Mouse (Mus musculus) midbrain, embryonic 14.5 days (tissue): ENCODE measurements around the gene Nacc1. TPM values are rescaled to one million over a fixed set of nuclear protein-coding genes. Genes with fewer than 3 reads are reported as not detected.

Experiments used
- ATAC-seq: fragments of 200-750 bp; cut with Nextera tagmentation; 2 replicates; pipeline ENCODE4 v1.8.0; 2017; ENCODE audit warnings: moderate number of reproducible peaks, moderate library complexity; ENCODE audit not compliant: low FRiP score, low TSS enrichment
- DNase-seq: peaks from one replicate; pipeline ENCODE4 v3.0.0-alpha.2; 2015
- H3K27ac ChIP-seq: fragments of 300-500 bp; sonication (generic); replicated peaks from 2 replicates; pipeline ENCODE4 v1.5.1; 2014; ENCODE audit warnings: mild to moderate bottlenecking, low read depth, low read length, moderate library complexity
- H3K27me3 ChIP-seq: fragments of 300-500 bp; sonication (generic); 2 replicates; pipeline ENCODE4 v1.6.1; 2014; ENCODE audit warnings: low read length, control low read depth, mixed read lengths; ENCODE audit not compliant: control insufficient read depth, insufficient read depth
- H3K36me3 ChIP-seq: fragments of 300-500 bp; sonication (generic); 2 replicates; pipeline ENCODE4 v1.6.1; 2014; ENCODE audit warnings: low read length, control low read depth; ENCODE audit not compliant: control insufficient read depth, insufficient read depth
- H3K4me1 ChIP-seq: fragments of 300-500 bp; sonication (generic); 2 replicates; pipeline ENCODE4 v1.6.1; 2014; ENCODE audit warnings: mild to moderate bottlenecking, antibody characterized with exemption, low read length, control low read depth; ENCODE audit not compliant: control insufficient read depth, insufficient read depth
- H3K4me2 ChIP-seq: fragments of 300-500 bp; sonication (generic); 2 replicates; pipeline ENCODE4 v1.6.1; 2014; ENCODE audit warnings: mild to moderate bottlenecking, low read length, moderate library complexity
- H3K4me3 ChIP-seq: fragments of 300-500 bp; sonication (generic); replicated peaks from 2 replicates; pipeline ENCODE4 v1.5.1; 2014; ENCODE audit warnings: low read depth, low read length
- H3K9ac ChIP-seq: fragments of 300-500 bp; sonication (generic); replicated peaks from 2 replicates; pipeline ENCODE4 v1.6.1; 2014; ENCODE audit warnings: mild to moderate bottlenecking, low read length, moderate library complexity
- H3K9me3 ChIP-seq: fragments of 300-500 bp; sonication (generic); 2 replicates; pipeline ENCODE4 v1.6.1; 2016; ENCODE audit warnings: low read length, control low read depth, mixed read lengths; ENCODE audit not compliant: control insufficient read depth
- WGBS: fragments of 180-500 bp; shearing (Covaris S2); extraction: QIAGEN DNeasy Blood & Tissue Kit; methylation state at CpG from one replicate; pipeline ENCODE4 v1.1.7; 2014; 5-methylcytosine and 5-hydroxymethylcytosine counted together
- polyA plus RNA-seq: library from polyadenylated mRNA; unstranded; fragments of >200 nt; fragmentation: Nextera tagmentation; extraction: Ambion mirVana; gene quantifications from 2 replicates; pipeline ENCODE4 v1.2.1, GENCODE M21; 2014

Nacc1 gene
- polyA plus RNA-seq, 1 experiment from 2014 or later: 20.2 TPM

- no peak overlapping the region for H3K4me3 ChIP-seq
- H3K36me3 ChIP-seq: no peaks in the 10 kb centered on the region
- peaks cover 20% of the 10 kb centered on the region for H3K4me1 ChIP-seq
- ATAC-seq (no peak), DNase-seq (no peak)
- H3K27me3 ChIP-seq: no peaks in the 10 kb centered on the region
- WGBS: 78% methylated on average over 9 of the region's 9 CpGs
- no peak overlapping the region for H3K4me2 ChIP-seq
- no peak overlapping the region for H3K27ac ChIP-seq
- H3K9ac ChIP-seq: no peak overlapping the region
- no peaks in the 10 kb centered on the region for H3K9me3 ChIP-seq
Measured at GRCm38 (mm10) chr8:84653092-84653631, 34.5 kb downstream of the Nacc1 start.

- peaks cover 10% of the 10 kb centered on the region for H3K4me1 ChIP-seq
- no peak overlapping the region for H3K4me3 ChIP-seq
- 47% methylated on average over 3 of the region's 3 CpGs for WGBS
- no peak overlapping the region for H3K27ac ChIP-seq
- H3K9ac ChIP-seq: no peak overlapping the region
- DNase-seq (no peak), ATAC-seq (no peak)
- H3K36me3 ChIP-seq: no peaks in the 10 kb centered on the region
- no peak overlapping the region for H3K4me2 ChIP-seq
- H3K9me3 ChIP-seq: no peaks in the 10 kb centered on the region
- no peaks in the 10 kb centered on the region for H3K27me3 ChIP-seq
Measured at GRCm38 (mm10) chr8:84650213-84650612, 37.4 kb downstream of the Nacc1 start.

GRCm38 (mm10) chr8:84647461-84647901, 40.2 kb downstream of the Nacc1 start:
- H3K9me3 ChIP-seq: no peaks in the 10 kb centered on the region
- 3% methylated on average over 14 of the region's 14 CpGs for WGBS
- peak overlapping the region; percentile 53 for H3K4me2 ChIP-seq
- DNase-seq (peak; percentile 73), ATAC-seq (peak; percentile 67; the same call in 1 of the 2 replicates)
- no peaks in the 10 kb centered on the region for H3K27me3 ChIP-seq
- H3K27ac ChIP-seq: peak overlapping the region; percentile 55; the same call in 1 of the 2 replicates
- 0 out of 2 replicates have a peak overlapping the region, but pooled peaks have one; percentile 20 for H3K9ac ChIP-seq
- peaks cover 6% of the 10 kb centered on the region for H3K4me1 ChIP-seq
- H3K36me3 ChIP-seq: no peaks in the 10 kb centered on the region
- H3K4me3 ChIP-seq: peak overlapping the region; percentile 19; the same call in 1 of the 2 replicates

GRCm38 (mm10) chr8:84646800-84647199, 40.9 kb downstream of the Nacc1 start:
- Histone ChIP-seq H3K27ac (no peak overlapping the region; the same call in 1 of the 2 replicates), H3K27me3 (no peaks in the 10 kb centered on the region), H3K9me3 (no peaks in the 10 kb centered on the region), H3K9ac (no peak overlapping the region), H3K4me1 (peaks cover 6% of the 10 kb centered on the region), H3K4me2 (peak overlapping the region; percentile 53; the same call in 1 of the 2 replicates), H3K36me3 (no peaks in the 10 kb centered on the region), H3K4me3 (no peak overlapping the region)
- ATAC-seq (no peak), DNase-seq (peak; percentile 49)
- 60% methylated on average over 6 of the region's 6 CpGs for WGBS

GRCm38 (mm10) chr8:84643019-84643418, 44.6 kb downstream of the Nacc1 start:
- WGBS: 73% methylated on average over 5 of the region's 5 CpGs
- DNase-seq (no peak), ATAC-seq (no peak)
- Histone ChIP-seq H3K9ac (no peak overlapping the region), H3K4me1 (peaks cover 13% of the 10 kb centered on the region), H3K27me3 (no peaks in the 10 kb centered on the region), H3K9me3 (no peaks in the 10 kb centered on the region), H3K36me3 (no peaks in the 10 kb centered on the region), H3K4me2 (no peak overlapping the region), H3K27ac (no peak overlapping the region), H3K4me3 (no peak overlapping the region)

GRCm38 (mm10) chr8:84641578-84642361, 45.9 kb downstream of the Nacc1 start:
- Histone ChIP-seq H3K27me3 (no peaks in the 10 kb centered on the region), H3K9ac (no peak overlapping the region), H3K4me3 (no peak overlapping the region), H3K4me2 (no peak overlapping the region), H3K9me3 (no peaks in the 10 kb centered on the region), H3K27ac (no peak overlapping the region), H3K36me3 (no peaks in the 10 kb centered on the region; the same call in 1 of the 2 replicates), H3K4me1 (peaks cover 8% of the 10 kb centered on the region)
- WGBS: 84% methylated on average over 1 of the region's 1 CpGs
- DNase-seq (no peak), ATAC-seq (no peak)

- ATAC-seq: no peak
- 69% methylated on average over 7 of the region's 7 CpGs for WGBS
- H3K9me3 ChIP-seq: no peaks in the 10 kb centered on the region
Measured at GRCm38 (mm10) chr8:84640617-84641294, 46.9 kb downstream of the Nacc1 start.

GRCm38 (mm10) chr8:84640010-84640588, 47.6 kb downstream of the Nacc1 start:
- Histone ChIP-seq H3K9ac (no peak overlapping the region), H3K36me3 (peaks cover 5% of the 10 kb centered on the region), H3K27me3 (no peaks in the 10 kb centered on the region), H3K27ac (peak overlapping the region; percentile 60), H3K4me3 (peak overlapping the region; percentile 42), H3K4me2 (peak overlapping the region; percentile 85), H3K4me1 (peaks cover 17% of the 10 kb centered on the region), H3K9me3 (no peaks in the 10 kb centered on the region)
- ATAC-seq: no peak
- 29% methylated on average over 9 of the region's 9 CpGs for WGBS
- DNase-seq: peak; percentile 8

More at GRCm38 (mm10) chr8:84640617-84641294, 46.9 kb downstream of the Nacc1 start:
- Histone ChIP-seq H3K36me3 (peaks cover 5% of the 10 kb centered on the region), H3K27me3 (no peaks in the 10 kb centered on the region), H3K4me1 (peaks cover 10% of the 10 kb centered on the region), H3K27ac (no peak overlapping the region), H3K4me2 (no peak overlapping the region), H3K4me3 (no peak overlapping the region), H3K9ac (no peak overlapping the region)
- DNase-seq: no peak
